Mouse (Mus musculus) embryonic fibroblast, embryonic 13.5 days (primary cell): ENCODE measurements around the gene Adam12.

Source experiments
- CTCF ChIP-seq: IDR thresholded peaks from 2 replicates; pipeline ENCODE4 v1.5.1; 2011; ENCODE audit warnings: mild to moderate bottlenecking, control low read depth, low read length, moderate library complexity, borderline replicate concordance; ENCODE audit not compliant: insufficient read depth
- POLR2A ChIP-seq: IDR thresholded peaks from 2 replicates; pipeline ENCODE4 v1.6.1; 2011; ENCODE audit warnings: low read depth, mild to moderate bottlenecking, control low read depth, low read length, moderate library complexity

- TF ChIP-seq CTCF = no peak
- no peak for TF ChIP-seq POLR2A
These were observed 4.0 kb downstream of the Adam12 start for GRCm38 (mm10) chr7:134227773-134228455.
